Mouse (Mus musculus): ENCODE results near the gene Inpp5f. TPM values are rescaled to one million over a fixed set of nuclear protein-coding genes. Genes with fewer than 3 reads are reported as not detected.

Gene Inpp5f
- total RNA-seq, 2 experiments from 2014 or later: 2.3 to 4.1 TPM

DNA sequence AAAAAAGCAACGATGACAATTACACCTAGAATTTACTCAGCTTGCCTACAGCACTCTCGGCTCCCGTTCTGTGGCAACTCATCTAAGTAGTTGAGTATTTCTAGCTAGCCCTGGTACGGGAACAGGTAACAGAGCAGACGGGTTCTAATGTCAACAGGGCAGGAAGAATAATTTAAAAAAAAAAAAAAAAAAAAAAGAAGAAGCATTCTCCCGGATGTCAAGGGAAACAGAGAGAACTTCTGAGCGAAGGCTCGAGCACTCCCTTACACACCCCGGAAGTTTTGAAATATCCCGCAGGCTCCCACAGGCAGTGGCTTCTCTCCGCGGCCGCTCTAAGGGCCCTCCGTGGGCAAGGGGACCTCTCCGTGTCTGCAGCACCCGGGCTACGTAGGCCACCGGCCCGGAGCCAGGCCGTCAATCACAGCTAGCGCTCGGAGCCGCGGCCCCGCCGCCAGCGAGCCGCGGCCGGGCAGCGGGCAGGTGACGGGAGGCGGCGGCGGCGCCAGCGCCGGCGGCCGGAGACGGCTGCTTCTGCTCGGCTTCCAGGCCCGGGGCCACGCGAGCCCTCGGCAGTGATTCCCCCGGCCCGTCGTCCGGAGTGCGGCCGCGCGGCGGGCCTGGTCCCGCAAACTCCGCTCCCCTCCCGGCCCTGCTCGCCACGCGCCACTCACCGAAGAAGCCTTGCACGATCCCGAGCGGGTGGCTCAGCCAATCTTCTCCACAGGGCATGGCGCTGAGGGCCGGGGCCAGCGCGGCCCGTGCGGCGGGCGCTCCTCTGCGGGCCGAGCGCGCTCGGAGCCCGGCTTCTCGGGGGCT, 128.5 kb downstream of the Inpp5f start:
- peak; percentile 60 for DNase-seq

DNA sequence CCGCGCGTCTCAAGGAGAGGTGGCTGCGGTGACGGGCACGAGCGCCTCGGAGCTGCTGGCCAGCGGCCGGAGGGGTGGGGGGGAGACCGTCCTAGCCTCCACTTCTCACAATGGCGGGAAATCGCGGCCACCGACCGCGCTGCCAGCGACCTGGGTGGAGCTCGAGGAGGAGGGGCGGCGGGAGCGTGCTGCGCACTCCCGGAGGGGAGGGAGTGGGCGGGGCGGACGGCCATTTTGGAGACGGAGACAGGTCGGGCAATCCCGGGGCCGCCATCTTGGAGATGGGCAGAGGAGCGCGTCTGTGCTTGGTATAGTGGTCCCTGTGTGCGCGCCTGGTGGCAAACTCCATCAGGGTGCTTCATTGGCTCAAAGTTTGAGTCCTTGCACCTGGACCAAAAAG, 129.2 kb downstream of the Inpp5f start, which contains the start of gene Mcmbp:
Mcmbp (minus strand) TSS at position 162 of the 400 bp plus-strand sequence.
- peak; percentile 96 for DNase-seq

DNA sequence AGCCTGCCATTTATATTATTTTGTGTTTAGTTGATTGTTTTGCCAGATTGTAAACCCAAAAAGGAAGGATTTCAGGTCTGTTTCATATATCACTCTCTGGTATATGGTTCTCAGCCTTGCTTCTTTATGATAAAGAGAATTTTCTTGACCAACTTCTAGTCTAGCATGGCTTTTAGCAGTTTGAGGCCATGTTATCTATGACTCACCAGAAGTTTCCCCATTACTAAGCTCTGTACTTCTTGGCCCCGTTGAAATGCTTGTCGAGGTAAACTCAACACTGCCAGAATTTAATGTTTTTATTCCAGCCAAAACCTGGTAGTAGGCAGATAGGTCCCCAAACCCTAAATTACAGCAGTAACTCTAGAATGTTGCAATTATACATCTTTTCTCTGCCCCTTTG, 132.8 kb downstream of the Inpp5f start:
- DNase-seq: no peak

DNA sequence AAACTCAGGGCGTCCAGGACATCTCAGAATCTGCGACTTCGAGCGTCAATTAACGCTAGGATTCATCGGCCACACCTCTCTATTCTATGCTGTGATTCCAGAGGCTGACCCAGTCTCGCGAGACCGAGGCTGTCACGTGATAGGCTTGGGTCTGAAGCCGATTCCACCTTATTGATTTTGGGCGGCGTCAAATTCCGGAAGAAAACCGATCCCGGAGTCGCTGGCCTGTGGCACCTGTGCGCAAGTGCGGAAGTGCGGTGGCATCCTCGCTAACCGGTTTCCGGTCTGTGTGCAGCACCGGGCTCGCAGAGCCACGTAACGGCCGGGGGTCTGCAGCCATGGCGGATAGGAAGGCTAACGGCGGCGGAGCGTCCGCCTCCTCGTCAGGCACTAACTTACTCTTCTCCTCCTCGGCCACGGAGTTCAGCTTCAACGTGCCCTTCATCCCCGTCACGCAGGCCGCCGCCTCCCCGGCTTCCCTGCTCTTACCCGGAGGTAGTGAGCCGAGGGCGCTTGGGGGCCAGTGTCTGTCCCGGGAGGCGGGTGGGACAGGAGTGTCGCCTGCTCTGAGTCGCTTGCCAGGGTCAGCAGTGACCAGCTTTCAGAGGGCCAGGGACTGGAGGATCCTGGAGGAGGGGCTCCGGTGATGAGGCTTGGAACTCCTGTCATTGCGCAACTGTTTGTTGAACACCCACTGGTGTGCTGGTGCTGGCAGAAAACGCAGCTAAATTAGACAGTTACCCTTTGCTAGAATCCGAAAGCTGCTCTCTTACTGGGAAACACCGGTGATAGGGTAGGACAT, 133.8 kb downstream of the Inpp5f start, which contains the start of gene Sec23ip:
Sec23ip (plus strand) TSS at position 260 of the 802 bp plus-strand sequence.
- DNase-seq: peak; percentile 97

Other genes starting within 250 kb of the Inpp5f start
- gene Rgs10, start 192.6 kb upstream of the Inpp5f start, total RNA-seq (2021): 1 to 10 TPM; 3.6 to 4.1 TPM
- 10 to 100 TPM; 36.3 to 40.6 TPM for gene Tial1, start 149.6 kb upstream of the Inpp5f start, total RNA-seq (2021)
- 100 to 1,000 TPM; 122 to 129 TPM for gene Bag3, start 87.7 kb upstream of the Inpp5f start, total RNA-seq (2021)
- 10 to 100 TPM; 13.3 to 13.7 TPM for gene Mcmbp, start 129.2 kb downstream of the Inpp5f start, total RNA-seq (2021)
- gene Sec23ip, start 133.6 kb downstream of the Inpp5f start, total RNA-seq (2021): 10 to 100 TPM; 19.0 to 22.4 TPM

Data from gastrocnemius, postnatal 25 days (tissue).